Mouse (Mus musculus): ENCODE measurements around the gene Nop53. TPM values are rescaled to one million over a fixed set of nuclear protein-coding genes. Genes with fewer than 3 reads are reported as not detected.
A peak's percentile ranks its signal among the peaks of the same experiment; 100 is the strongest.

The Nop53 gene
- polyA plus RNA-seq (2014; fragmentation: Nextera tagmentation; extraction: Ambion mirVana): 142 and 147 TPM in 2 replicates

- Histone ChIP-seq H3K4me3 (ENCODE audit: low read depth, low read length) (peak within 1 kb of the TSS; percentile 67), H3K4me2 (ENCODE audit: low read length) (peak within 1 kb of the TSS; percentile 61), H3K4me1 (ENCODE audit: control insufficient read depth, insufficient read depth, low read length) (peaks cover 6% of the 10 kb centered on the region), H3K27ac (ENCODE audit: low read depth, low read length) (peak within 1 kb of the TSS; percentile 88), H3K36me3 (ENCODE audit: control insufficient read depth, insufficient read depth, low read length) (peaks cover 36% of the 10 kb centered on the region), H3K27me3 (replicated peaks; ENCODE audit: control insufficient read depth, insufficient read depth, low read length) (no peaks in the 10 kb centered on the region), H3K9me3 (replicated peaks; ENCODE audit: control insufficient read depth, low read length) (no peaks in the 10 kb centered on the region), H3K9ac (ENCODE audit: low read length) (peak within 1 kb of the TSS; percentile 71)
- 2% methylated on average over 59 of the region's 59 CpGs for WGBS
- peak; percentile 99 for DNase-seq (ENCODE audit: low spot score)
- ATAC-seq: peak; percentile 96
Measured at GRCm38 (mm10) chr7:15945721-15946536, at the start of gene Nop53. Nop53 (minus strand) TSS chr7:15946074.

- Histone ChIP-seq H3K36me3 (ENCODE audit: control insufficient read depth, insufficient read depth, low read length) (peaks cover 70% of the 10 kb centered on the region), H3K27ac (ENCODE audit: low read depth, low read length) (no peak overlapping the region), H3K4me1 (ENCODE audit: control insufficient read depth, insufficient read depth, low read length) (no peaks in the 10 kb centered on the region), H3K9ac (ENCODE audit: low read length) (no peak overlapping the region), H3K4me2 (ENCODE audit: low read length) (no peak overlapping the region), H3K27me3 (replicated peaks; ENCODE audit: control insufficient read depth, insufficient read depth, low read length) (no peaks in the 10 kb centered on the region), H3K4me3 (ENCODE audit: low read depth, low read length) (no peak overlapping the region), H3K9me3 (replicated peaks; ENCODE audit: control insufficient read depth, low read length) (no peaks in the 10 kb centered on the region)
- ATAC-seq: no peak
- WGBS: 91% methylated on average over 4 of the region's 4 CpGs
- DNase-seq (ENCODE audit: low spot score): no peak
Measured at GRCm38 (mm10) chr7:15993789-15994188, 47.9 kb upstream of the Nop53 start.

DNA sequence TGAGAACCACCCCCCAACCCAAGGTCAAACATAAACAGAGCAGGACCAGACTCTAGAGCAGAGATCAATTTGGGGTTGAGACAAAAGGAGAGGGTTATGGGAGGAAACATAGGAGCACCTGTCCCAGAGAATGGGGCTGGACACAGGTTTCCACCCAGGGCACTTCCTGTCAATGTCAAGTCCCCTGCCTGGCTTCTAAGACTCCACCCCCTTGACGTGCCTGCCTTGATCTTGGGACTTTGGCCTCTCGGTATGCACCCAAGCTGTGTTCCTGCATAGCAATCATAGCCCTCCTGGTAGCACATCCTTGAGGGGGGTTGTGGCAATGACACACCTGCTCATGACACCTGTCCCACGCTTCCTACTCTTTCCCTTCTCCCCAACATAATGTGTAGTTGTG is 47.3 kb upstream of the Nop53 start:
- ATAC-seq: no peak
- Histone ChIP-seq H3K4me1 (ENCODE audit: control insufficient read depth, insufficient read depth, low read length) (no peaks in the 10 kb centered on the region), H3K4me2 (ENCODE audit: low read length) (no peak overlapping the region), H3K9ac (ENCODE audit: low read length) (no peak overlapping the region), H3K27ac (ENCODE audit: low read depth, low read length) (no peak overlapping the region), H3K4me3 (ENCODE audit: low read depth, low read length) (no peak overlapping the region), H3K36me3 (ENCODE audit: control insufficient read depth, insufficient read depth, low read length) (peaks cover 75% of the 10 kb centered on the region), H3K9me3 (replicated peaks; ENCODE audit: control insufficient read depth, low read length) (no peaks in the 10 kb centered on the region), H3K27me3 (replicated peaks; ENCODE audit: control insufficient read depth, insufficient read depth, low read length) (no peaks in the 10 kb centered on the region)
- WGBS: 88% methylated on average over 3 of the region's 3 CpGs
- DNase-seq (ENCODE audit: low spot score): no peak

DNA sequence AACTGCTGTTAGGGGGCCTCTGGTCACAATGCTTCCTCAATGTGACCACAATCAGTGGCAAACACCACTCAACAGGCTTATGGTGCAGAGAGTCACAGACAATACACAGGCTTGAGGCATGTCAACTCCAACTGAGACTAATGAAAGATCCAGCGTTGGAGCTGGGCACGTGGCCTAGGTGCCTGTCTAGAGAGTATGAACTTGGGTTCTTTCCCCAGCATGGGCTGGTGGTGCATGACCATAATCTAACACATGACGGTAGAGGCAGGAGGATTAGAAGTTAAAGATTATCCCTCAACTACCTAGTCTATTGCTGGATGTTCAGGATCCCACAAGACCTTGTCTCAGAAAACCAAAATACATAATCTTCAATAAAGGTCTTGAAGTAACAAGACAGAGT is 45.9 kb upstream of the Nop53 start:
- 93% methylated on average over 3 of the region's 3 CpGs for WGBS
- Histone ChIP-seq H3K4me2 (ENCODE audit: low read length) (no peak overlapping the region), H3K36me3 (ENCODE audit: control insufficient read depth, insufficient read depth, low read length) (peaks cover 76% of the 10 kb centered on the region), H3K9me3 (replicated peaks; ENCODE audit: control insufficient read depth, low read length) (no peaks in the 10 kb centered on the region), H3K9ac (ENCODE audit: low read length) (no peak overlapping the region), H3K27me3 (replicated peaks; ENCODE audit: control insufficient read depth, insufficient read depth, low read length) (no peaks in the 10 kb centered on the region), H3K27ac (ENCODE audit: low read depth, low read length) (no peak overlapping the region), H3K4me1 (ENCODE audit: control insufficient read depth, insufficient read depth, low read length) (no peaks in the 10 kb centered on the region), H3K4me3 (ENCODE audit: low read depth, low read length) (no peak overlapping the region)
- no peak for DNase-seq (ENCODE audit: low spot score)
- ATAC-seq: no peak

GRCm38 (mm10) chr7:15987661-15988356 is 41.9 kb upstream of the Nop53 start:
- WGBS: 97% methylated on average over 16 of the region's 16 CpGs

DNA sequence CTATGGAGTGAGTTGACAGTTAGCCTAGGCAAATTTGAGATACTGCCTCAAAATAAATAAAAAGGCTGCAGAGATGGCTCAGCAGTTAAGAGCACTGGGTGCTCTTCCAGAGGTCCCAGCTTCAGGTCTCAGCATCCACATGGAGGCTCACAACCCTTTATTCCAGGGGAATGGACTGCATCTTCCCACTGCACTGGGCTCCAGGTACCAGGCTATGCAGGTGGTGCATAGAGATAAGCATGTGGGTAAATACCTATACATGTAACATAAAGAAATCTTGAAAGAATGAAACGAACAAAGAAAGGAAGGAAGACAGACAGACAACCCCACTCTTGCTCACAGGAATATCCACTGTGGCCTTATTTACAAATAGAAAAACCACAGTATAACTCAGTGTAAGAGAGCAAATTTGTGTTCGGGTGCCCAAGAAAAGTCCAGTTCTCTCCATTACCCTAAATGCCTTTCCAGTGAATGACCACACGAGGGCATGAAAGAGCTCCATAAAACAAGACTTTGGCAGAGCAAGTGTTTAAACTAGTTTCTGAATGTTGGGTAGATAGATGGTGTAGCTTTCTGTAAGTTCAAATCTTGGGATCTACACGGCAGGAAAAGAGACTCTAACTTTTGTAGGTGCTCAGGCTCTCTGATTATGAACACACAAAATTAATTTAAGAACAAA is 37.0 kb upstream of the Nop53 start:
- DNase-seq (ENCODE audit: low spot score): peak; percentile 62
- ATAC-seq: no peak
- Histone ChIP-seq H3K4me1 (ENCODE audit: control insufficient read depth, insufficient read depth, low read length) (no peaks in the 10 kb centered on the region), H3K9ac (ENCODE audit: low read length) (no peak overlapping the region), H3K36me3 (ENCODE audit: control insufficient read depth, insufficient read depth, low read length) (peaks cover 59% of the 10 kb centered on the region), H3K4me2 (ENCODE audit: low read length) (no peak overlapping the region), H3K4me3 (ENCODE audit: low read depth, low read length) (no peak overlapping the region), H3K27me3 (replicated peaks; ENCODE audit: control insufficient read depth, insufficient read depth, low read length) (no peaks in the 10 kb centered on the region), H3K9me3 (replicated peaks; ENCODE audit: control insufficient read depth, low read length) (no peaks in the 10 kb centered on the region), H3K27ac (ENCODE audit: low read depth, low read length) (no peak overlapping the region)
- WGBS: 39% methylated on average over 4 of the region's 4 CpGs

More at GRCm38 (mm10) chr7:15987661-15988356, 41.9 kb upstream of the Nop53 start:
- Histone ChIP-seq H3K4me2 (ENCODE audit: low read length) (no peak overlapping the region), H3K9me3 (replicated peaks; ENCODE audit: control insufficient read depth, low read length) (no peaks in the 10 kb centered on the region), H3K27me3 (replicated peaks; ENCODE audit: control insufficient read depth, insufficient read depth, low read length) (no peaks in the 10 kb centered on the region), H3K4me1 (ENCODE audit: control insufficient read depth, insufficient read depth, low read length) (no peaks in the 10 kb centered on the region), H3K27ac (ENCODE audit: low read depth, low read length) (no peak overlapping the region), H3K9ac (ENCODE audit: low read length) (no peak overlapping the region), H3K4me3 (ENCODE audit: low read depth, low read length) (no peak overlapping the region), H3K36me3 (ENCODE audit: control insufficient read depth, insufficient read depth, low read length) (peaks cover 61% of the 10 kb centered on the region)
- DNase-seq (ENCODE audit: low spot score) (no peak), ATAC-seq (no peak)

DNA sequence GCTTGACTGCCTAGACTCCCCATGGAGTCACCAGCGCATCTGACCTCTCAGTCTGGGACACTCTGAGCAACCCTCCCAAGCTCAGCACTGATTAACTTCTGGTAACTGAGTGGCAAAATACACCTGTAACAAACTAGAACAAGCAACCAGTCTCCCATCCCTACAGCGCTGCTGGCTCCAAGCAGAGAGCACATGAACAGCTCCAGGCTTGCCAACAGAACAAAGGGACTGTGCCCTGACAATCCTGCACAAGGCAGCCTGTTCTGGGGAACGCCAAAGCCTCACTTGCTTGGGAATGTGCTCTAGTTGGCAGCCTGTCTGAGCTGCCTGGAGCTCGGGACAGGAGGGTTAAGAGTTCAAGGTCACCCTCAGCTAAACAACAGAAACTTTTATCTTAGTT is 35.7 kb upstream of the Nop53 start:
- H3K36me3 ChIP-seq (ENCODE audit: control insufficient read depth, insufficient read depth, low read length): peaks cover 57% of the 10 kb centered on the region
- H3K9me3 ChIP-seq (replicated peaks; ENCODE audit: control insufficient read depth, low read length): no peaks in the 10 kb centered on the region
- ATAC-seq (no peak), DNase-seq (ENCODE audit: low spot score) (no peak)
- no peak overlapping the region for H3K9ac ChIP-seq (ENCODE audit: low read length)
- WGBS: 85% methylated on average over 4 of the region's 4 CpGs
- no peak overlapping the region for H3K27ac ChIP-seq (ENCODE audit: low read depth, low read length)
- H3K4me1 ChIP-seq (ENCODE audit: control insufficient read depth, insufficient read depth, low read length): no peaks in the 10 kb centered on the region
- no peaks in the 10 kb centered on the region for H3K27me3 ChIP-seq (replicated peaks; ENCODE audit: control insufficient read depth, insufficient read depth, low read length)
- H3K4me2 ChIP-seq (ENCODE audit: low read length): no peak overlapping the region
- no peak overlapping the region for H3K4me3 ChIP-seq (ENCODE audit: low read depth, low read length)

- Histone ChIP-seq H3K4me3 (ENCODE audit: low read depth, low read length) (no peak overlapping the region), H3K9ac (ENCODE audit: low read length) (no peak overlapping the region), H3K27ac (ENCODE audit: low read depth, low read length) (no peak overlapping the region), H3K9me3 (replicated peaks; ENCODE audit: control insufficient read depth, low read length) (no peaks in the 10 kb centered on the region), H3K27me3 (replicated peaks; ENCODE audit: control insufficient read depth, insufficient read depth, low read length) (no peaks in the 10 kb centered on the region), H3K4me1 (ENCODE audit: control insufficient read depth, insufficient read depth, low read length) (no peaks in the 10 kb centered on the region), H3K36me3 (ENCODE audit: control insufficient read depth, insufficient read depth, low read length) (peaks cover 58% of the 10 kb centered on the region), H3K4me2 (ENCODE audit: low read length) (no peak overlapping the region)
- DNase-seq (ENCODE audit: low spot score) (no peak), ATAC-seq (no peak)
- WGBS: 91% methylated on average over 8 of the region's 8 CpGs
Measured at GRCm38 (mm10) chr7:15980246-15980645, 34.4 kb upstream of the Nop53 start.
